Comparison of ENCODE assay signal across 15 mouse cellular contexts in the genomic region with DNA sequence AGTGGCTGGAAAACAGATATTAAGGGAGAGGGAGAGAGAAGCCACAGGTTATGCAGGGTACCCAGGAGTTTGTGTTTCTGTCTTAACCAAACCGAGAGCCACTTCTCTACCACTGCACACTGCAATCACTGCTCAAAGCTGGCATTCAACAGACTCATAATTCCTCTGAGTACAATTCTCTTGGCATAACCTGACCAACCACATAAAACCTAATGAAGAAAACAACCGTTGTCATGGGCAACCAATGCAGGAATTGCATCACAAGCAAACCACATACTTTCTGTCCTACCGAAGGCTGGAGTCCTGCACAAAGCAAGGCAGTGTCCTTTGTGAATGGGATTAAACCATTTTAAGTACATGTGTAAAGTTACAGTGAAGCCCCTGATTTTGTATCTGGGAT.
DNase-seq lines count a peak whose midpoint lies in the region; ATAC-seq and TF ChIP-seq lines count a peak whose summit lies in the region.
"Had no signal": no experiment of that assay in that cellular context is flagged by ENCODE, and none has a peak within 500 bp of the region (broad histone marks: within the 10 kb centered on the region; RNA-seq: fewer than 3 reads in every experiment).

No protein-coding gene starts in this region.

- H3K9me3 ChIP-seq in limb, embryonic 12.5 days, result no peaks in the 10 kb centered on the region
- H3K9me3 ChIP-seq in limb, embryonic 10.5 days (replicated peaks), result no peaks in the 10 kb centered on the region
- no peaks in the 10 kb centered on the region for H3K9me3 ChIP-seq in forebrain, embryonic 14.5 days (replicated peaks; ENCODE audit: control insufficient read depth, low read length)
- H3K9me3 ChIP-seq: megakaryocyte, embryonic 14.5 days had no signal

- 0 out of 2 replicates have a peak overlapping the region, but pooled peaks have one; percentile 31 for H3K27ac ChIP-seq in limb, embryonic 12.5 days
- no peak overlapping the region for H3K27ac ChIP-seq in limb, embryonic 10.5 days
- H3K27ac ChIP-seq in forebrain, embryonic 14.5 days (ENCODE audit: low read depth, low read length), result no peak overlapping the region
- H3K27ac ChIP-seq in layer of hippocampus, adult 2 months, result no peak overlapping the region
- H3K27ac ChIP-seq: left cerebral cortex, adult 2 months had no signal

- H3K4me2 ChIP-seq in limb, embryonic 12.5 days, result 0 out of 2 replicates have a peak overlapping the region, but pooled peaks have one; percentile 3
- H3K4me2 ChIP-seq in forebrain, embryonic 14.5 days (ENCODE audit: low read length), result peak overlapping the region; percentile 12; the same call in 1 of the 2 replicates

- WGBS in limb, embryonic 12.5 days, result 58% methylated on average over 3 of the region's 3 CpGs
- WGBS in limb, embryonic 10.5 days, result 92% methylated on average over 3 of the region's 3 CpGs
- WGBS in forebrain, embryonic 14.5 days, result 31% methylated on average over 3 of the region's 3 CpGs

- ATAC-seq in limb, embryonic 12.5 days (ENCODE audit: insufficient number of reproducible peaks, insufficient read depth, low FRiP score, low TSS enrichment, low read depth), result peak; percentile 11; the same call in 1 of the 2 replicates
- peak; percentile 41; the same call in 1 of the 2 replicates for ATAC-seq in forebrain, embryonic 14.5 days
- ATAC-seq in megakaryocyte progenitor cell, adult 5-6 weeks (replicated peaks; ENCODE audit: poor library complexity), result peak; percentile 53
- ATAC-seq: activated CD4-positive, CD25-positive, alpha-beta regulatory T cell, adult 4 months had no signal

- H3K4me3 ChIP-seq in limb, embryonic 12.5 days (replicated peaks), result no peak overlapping the region
- H3K4me3 ChIP-seq in limb, embryonic 10.5 days, result no peak overlapping the region
- no peak overlapping the region for H3K4me3 ChIP-seq in forebrain, embryonic 14.5 days (ENCODE audit: low read depth, low read length)
- H3K4me3 ChIP-seq in layer of hippocampus, adult 2 months, result no peak overlapping the region
- H3K4me3 ChIP-seq: left cerebral cortex, adult 2 months; megakaryocyte, embryonic 14.5 days had no signal

- H3K27me3 ChIP-seq in limb, embryonic 12.5 days, result no peaks in the 10 kb centered on the region
- H3K27me3 ChIP-seq in limb, embryonic 10.5 days (ENCODE audit: low read depth, poor library complexity, severe bottlenecking), result no peaks in the 10 kb centered on the region
- H3K27me3 ChIP-seq in forebrain, embryonic 14.5 days (replicated peaks; ENCODE audit: control insufficient read depth, insufficient read depth, low read length), result no peaks in the 10 kb centered on the region
- H3K27me3 ChIP-seq: megakaryocyte, embryonic 14.5 days had no signal

- H3K4me1 ChIP-seq in limb, embryonic 12.5 days (replicated peaks), result peaks cover 11% of the 10 kb centered on the region; the same call in 1 of the 2 replicates
- H3K4me1 ChIP-seq in limb, embryonic 10.5 days, result peaks cover 13% of the 10 kb centered on the region
- H3K4me1 ChIP-seq in forebrain, embryonic 14.5 days (ENCODE audit: control insufficient read depth, insufficient read depth, low read length), result peaks cover 8% of the 10 kb centered on the region

- TF ChIP-seq CTCF in layer of hippocampus, adult 2 months (conservative IDR thresholded peaks at IDR 0.05), result no peak

- no peak overlapping the region for H3K9ac ChIP-seq in limb, embryonic 12.5 days (replicated peaks)
- H3K9ac ChIP-seq in forebrain, embryonic 14.5 days (ENCODE audit: low read length), result no peak overlapping the region

- no peaks in the 10 kb centered on the region for H3K36me3 ChIP-seq in limb, embryonic 12.5 days
- no peaks in the 10 kb centered on the region for H3K36me3 ChIP-seq in limb, embryonic 10.5 days
- no peaks in the 10 kb centered on the region for H3K36me3 ChIP-seq in forebrain, embryonic 14.5 days (ENCODE audit: control insufficient read depth, insufficient read depth, low read length)

- no peak for DNase-seq in limb, embryonic 10.5 days (ENCODE audit: low spot score)
- peak; percentile 87 for DNase-seq in Muller cell, postnatal 12 days (ENCODE audit: inconsistent ontology term)
- peak; percentile 59 for DNase-seq in forebrain, embryonic 14.5 days (ENCODE audit: low spot score)
- DNase-seq in frontal cortex, postnatal 36 days (ENCODE audit: low spot score in 2 of 2), result no peak
- no peak for DNase-seq in layer of hippocampus, adult 2 months (ENCODE audit: low spot score in 2 of 2)
- DNase-seq in cerebellum, postnatal 36 days, result no peak
- DNase-seq: gastrocnemius, postnatal 25 days; kidney, postnatal 14 days; liver; right cerebral cortex, postnatal 4 days had no signal

Comparison
In these comparisons a context has a peak if more than half of its experiments do, and no peak if none do; other contexts are left out.
1. DNase-seq: peak in Muller cell, postnatal 12 days (single experiment) and forebrain, embryonic 14.5 days (single experiment); none in limb, embryonic 10.5 days (single experiment), frontal cortex, postnatal 36 days (0 of 2), layer of hippocampus, adult 2 months (0 of 2) and cerebellum, postnatal 36 days (0 of 2).
2. Peak in every context shown above with its lines, with median percentiles within 50 percentile points of each other: ATAC-seq.